Mouse (Mus musculus) frontal cortex, postnatal 36 days (tissue): Measurements from ENCODE around the gene Bglap3.

Source experiments
- DNase-seq, 2 experiments: peaks; one replicate each; pipeline ENCODE4 v3.0.0; 2022; ENCODE audit warnings: low spot score in 2 of 2

Bglap3 gene

DNA sequence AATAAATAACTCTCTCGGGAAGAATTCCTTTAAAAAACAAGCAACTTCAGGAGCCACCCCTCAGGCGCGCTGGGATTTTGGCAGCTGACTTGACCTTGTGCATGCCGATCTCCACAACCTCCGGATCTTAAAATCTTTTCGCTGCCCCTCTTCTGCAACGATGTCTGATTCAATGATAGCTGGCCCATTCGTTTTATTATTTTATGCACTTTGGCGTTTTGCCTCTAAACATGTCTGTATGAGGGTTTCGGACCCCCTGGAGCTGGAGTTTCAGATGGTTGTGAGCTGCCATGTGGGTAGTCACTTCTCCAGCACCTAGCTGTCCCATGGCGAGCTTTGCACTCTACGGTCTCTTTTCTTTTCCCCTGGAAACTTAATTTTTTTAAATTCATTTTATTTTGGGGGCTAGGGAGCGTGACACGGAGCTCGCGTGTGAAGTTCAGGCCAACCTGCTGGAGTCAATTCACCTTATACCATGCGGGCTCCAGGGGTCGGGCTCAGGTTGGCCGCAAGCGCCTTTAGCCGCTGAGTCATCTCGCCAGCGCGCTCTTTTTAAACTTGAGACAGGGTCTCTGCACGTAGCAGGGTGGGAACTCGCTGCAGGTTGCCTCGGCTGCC is 37.0 kb downstream of the Bglap3 start:
- no peak for DNase-seq

GRCm38 (mm10) chr3:88334902-88335435 is 37.6 kb downstream of the Bglap3 start:
- DNase-seq, result no peak

GRCm38 (mm10) chr3:88334029-88334658 is 38.4 kb downstream of the Bglap3 start:
- no peak for DNase-seq

- no peak for DNase-seq
Measured at GRCm38 (mm10) chr3:88331282-88331681, 41.3 kb downstream of the Bglap3 start.

DNA sequence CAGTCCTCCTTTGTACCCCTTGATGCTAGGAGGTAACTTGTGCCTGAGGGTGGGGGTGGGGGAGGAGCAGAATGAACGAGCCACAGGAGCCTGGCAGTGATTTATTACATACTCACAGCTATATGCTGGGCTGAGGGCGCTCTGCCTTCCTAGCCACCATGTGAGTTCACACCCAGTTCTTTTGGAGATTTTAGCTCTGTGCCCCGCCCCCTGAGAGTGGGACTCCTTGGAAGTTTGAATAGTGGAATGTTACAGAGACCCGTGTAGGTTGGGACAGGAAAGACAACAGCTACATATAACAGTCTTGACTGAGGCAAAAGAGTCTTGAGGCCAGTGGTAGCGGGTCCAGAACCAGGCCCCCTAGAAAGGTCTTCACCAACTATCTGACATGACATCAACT is 43.6 kb downstream of the Bglap3 start:
- DNase-seq, result no peak

DNA sequence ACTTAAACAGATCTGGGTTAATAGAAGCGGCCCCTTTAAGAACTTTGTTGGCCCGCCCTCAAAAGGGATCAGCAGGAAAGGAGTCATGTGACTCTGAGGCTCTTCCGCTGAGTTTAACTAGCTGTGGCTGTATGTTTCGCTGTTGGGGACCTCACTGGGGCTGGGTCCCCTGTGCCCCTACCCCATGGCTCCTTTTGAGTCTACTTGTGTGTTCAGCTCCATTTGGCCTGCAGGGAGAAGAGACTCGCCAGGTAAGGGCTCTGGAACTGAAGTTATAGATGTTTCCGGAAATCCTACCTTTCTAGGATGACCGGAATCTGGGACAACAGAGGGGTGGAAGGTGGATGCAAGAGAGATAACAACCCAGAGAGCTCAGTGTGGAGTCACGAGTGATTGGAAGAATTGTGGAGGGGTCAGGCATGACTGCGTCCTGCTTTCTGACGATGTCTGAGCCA is 47.6 kb downstream of the Bglap3 start, which contains the start of gene Glmp:
Gene Glmp, plus strand, starts transcription at position 73 of the 455 bp plus-strand sequence.
- DNase-seq, result peak; percentile 49 to 74
